Mouse (Mus musculus): Measurements from ENCODE around the gene Ablim1.

The Ablim1 gene

DNA sequence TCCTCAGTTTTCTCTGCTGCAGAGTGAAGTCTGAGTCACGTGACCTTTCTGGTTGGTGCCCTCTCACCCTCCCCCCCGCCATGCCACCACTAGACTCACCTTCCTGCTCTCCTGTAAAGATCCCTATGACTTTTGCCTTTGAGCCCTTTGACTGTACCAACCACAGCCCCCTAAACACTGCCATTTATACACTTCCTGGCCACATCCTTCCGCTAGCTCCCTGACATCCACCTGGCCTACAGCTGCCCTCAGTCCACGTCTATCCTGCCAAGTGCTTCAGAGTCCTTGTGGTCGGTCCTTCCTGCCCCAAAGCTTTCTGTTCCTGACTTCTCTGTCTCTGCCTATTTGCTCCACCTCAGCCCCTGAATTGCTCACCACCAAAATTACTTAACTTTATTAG lies 29.1 kb upstream of the Ablim1 start:
- CTCF ChIA-PET: no interaction called here

DNA sequence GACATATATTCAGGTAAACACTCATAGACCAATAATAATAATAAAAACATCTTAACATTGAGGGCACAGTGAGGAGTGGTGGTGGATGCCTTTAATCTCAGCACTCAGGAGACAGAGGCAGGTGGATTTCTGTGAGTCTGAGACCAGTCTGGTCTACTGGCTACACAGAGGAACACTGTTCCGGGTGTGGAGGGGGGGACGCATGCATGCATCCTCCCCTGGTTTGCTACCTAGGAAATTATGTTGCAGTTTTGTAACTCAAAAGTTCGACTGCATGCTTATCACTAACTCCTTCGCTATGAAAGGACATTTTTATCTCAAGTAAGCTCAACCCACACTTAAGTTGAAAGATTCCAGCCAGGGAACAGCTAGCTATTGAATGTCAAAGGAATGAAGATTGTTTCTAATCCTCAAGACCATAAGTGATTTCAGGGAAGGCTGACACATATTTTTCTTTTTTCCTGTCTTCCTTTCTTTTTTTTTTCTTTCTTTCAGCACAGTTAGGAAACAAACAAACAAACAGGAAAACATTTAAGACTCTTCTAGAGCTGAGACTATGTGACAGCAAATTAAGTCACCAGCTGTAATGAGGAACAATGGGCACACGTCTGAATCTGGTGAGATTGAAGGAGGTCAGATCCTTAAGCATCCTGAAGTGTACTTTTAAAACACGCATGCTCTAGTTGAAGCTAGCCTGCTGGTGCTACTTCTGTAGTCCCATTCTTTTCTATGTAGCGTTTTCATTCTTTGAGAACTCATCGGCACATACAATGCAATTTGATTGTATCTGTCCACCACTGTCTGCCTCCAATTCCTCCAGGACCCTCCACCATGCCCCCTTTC lies 26.4 kb upstream of the Ablim1 start:
- CTCF ChIA-PET: interaction anchor here (1.3 kb wide), 1 partner anchor 23 kb away, joined by 5 read pairs; no protein-coding TSS in a partner anchor

DNA sequence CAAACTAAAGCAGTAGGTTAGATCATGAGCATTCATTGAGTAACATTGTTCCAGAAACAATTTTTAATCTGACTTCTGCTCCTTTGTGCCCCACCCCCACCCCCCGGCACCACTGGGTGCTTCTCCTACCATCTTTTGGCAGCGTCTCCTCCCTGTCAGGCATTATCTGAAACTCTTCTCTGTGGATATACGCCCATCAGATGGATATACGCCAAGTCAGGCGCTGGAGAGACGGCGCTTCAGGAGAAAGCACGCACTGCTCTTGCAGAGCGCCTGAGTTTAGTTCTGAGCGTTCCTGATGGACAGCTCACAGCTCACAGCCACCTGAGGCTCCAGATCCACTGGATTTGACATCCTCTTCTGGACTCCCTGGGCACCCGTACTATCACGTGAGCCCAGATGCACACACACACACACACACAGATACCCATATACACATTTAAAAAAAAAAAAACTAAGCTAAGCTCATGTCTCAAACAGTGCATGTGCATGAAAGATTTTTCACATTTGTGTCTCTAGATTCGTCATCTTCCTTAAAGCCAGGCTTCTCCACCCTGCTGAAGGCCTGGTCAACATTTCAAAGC lies 24.7 kb upstream of the Ablim1 start:
- CTCF ChIA-PET: interaction anchor here (1.3 kb wide), 1 partner anchor 22 kb away, joined by 5 read pairs; no protein-coding TSS in a partner anchor

- CTCF ChIA-PET: interaction anchor here (0.6 kb wide), 1 partner anchor 69 kb away, joined by 3 read pairs; no protein-coding TSS in a partner anchor
Measured at GRCm38 (mm10) chr19:57335135-57335534, 20.4 kb upstream of the Ablim1 start.

DNA sequence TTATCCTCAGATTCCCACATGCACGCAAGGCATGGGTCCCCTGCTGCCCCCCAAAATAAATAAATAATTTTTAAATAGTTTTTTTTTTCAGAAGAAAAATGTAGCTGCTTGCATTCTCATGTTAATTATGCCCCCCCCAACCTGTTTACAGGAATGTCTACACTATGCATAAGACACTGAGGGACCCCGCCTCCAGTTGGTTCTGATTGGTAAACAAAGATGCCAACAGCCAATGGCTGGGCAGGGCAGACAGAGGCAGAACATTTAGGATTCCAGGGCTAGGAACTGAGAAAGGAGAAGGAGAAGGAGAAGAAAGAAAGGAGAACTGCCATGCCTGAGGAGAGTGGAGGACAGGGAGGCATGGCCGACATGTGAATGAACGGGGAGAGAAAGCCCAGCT lies 18.6 kb upstream of the Ablim1 start:
- CTCF ChIA-PET: no interaction called here

DNA sequence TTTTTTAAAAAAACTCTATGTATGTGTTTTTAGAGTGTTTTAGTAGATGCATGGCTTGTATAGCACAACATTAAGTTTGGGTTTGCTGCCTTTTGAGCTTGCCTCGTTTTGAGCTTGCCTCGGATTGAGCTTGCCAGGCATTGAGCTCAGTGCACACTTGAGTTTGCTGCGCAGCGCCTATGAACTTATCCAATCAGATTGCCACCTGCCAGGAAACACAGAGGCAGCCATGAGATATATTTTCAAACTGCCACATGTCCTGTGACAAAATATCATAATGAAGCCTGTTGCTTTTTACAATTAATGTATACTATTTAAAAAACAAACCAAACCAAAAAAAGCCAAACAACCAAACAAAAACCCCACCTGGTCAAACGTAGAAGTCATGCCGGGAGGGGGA lies 16.5 kb upstream of the Ablim1 start:
- CTCF ChIA-PET: no interaction called here

DNA sequence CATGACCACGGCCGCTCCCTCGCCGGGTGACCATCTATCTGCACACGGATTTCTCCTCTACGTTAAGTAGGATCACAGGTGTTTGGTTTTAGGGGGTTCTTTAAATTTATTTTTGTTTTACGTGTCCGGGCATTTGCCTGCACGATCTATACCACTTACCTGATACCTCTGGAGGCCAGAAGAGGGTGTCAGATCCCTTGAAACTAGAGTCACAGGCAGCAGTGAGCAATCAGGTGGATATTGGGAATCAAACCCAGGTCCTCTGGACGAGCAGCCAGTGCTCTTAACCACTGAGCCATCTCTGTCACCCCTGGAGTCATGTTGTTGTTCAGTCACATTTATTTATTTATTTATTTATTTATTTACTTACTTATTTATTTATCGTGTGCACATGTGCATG lies 15.6 kb upstream of the Ablim1 start:
- CTCF ChIA-PET: interaction anchor here (0.6 kb wide), 1 partner anchor 9 kb away, joined by 3 read pairs; no protein-coding TSS in a partner anchor

DNA sequence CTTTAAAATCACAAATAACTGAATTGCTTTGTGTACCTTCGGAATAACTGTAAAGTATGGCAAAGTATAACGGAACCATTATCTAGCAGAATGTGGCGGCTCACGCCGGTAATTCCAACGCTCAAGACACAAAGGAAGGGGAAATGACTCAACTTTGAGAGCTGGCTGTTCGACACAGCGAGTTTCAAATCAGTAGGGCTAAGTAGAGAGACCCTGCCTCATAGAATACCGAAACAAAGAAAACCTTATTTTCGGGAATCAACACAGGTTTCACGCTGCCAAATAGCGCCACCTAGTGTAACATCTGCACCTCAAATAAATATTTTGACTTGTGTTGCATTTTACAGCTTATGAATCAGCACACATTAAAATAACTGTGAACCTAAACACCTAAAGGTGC lies 14.1 kb upstream of the Ablim1 start:
- CTCF ChIA-PET: interaction anchor here (0.6 to 1.2 kb wide), 5 partner anchors 24 to 167 kb away, joined by 3 to 7 read pairs (median 3); no protein-coding TSS in a partner anchor

GRCm38 (mm10) chr19:57328269-57328668 lies 13.6 kb upstream of the Ablim1 start:
- CTCF ChIA-PET: interaction anchor here (0.6 to 1.0 kb wide), 3 partner anchors 23 to 1993 kb away, joined by 3 read pairs; no protein-coding TSS in a partner anchor

GRCm38 (mm10) chr19:57327679-57328078 lies 13.0 kb upstream of the Ablim1 start:
- CTCF ChIA-PET: interaction anchor here (0.7 to 1.0 kb wide), 2 partner anchors 166 to 1993 kb away, joined by 3 read pairs; no protein-coding TSS in a partner anchor

DNA sequence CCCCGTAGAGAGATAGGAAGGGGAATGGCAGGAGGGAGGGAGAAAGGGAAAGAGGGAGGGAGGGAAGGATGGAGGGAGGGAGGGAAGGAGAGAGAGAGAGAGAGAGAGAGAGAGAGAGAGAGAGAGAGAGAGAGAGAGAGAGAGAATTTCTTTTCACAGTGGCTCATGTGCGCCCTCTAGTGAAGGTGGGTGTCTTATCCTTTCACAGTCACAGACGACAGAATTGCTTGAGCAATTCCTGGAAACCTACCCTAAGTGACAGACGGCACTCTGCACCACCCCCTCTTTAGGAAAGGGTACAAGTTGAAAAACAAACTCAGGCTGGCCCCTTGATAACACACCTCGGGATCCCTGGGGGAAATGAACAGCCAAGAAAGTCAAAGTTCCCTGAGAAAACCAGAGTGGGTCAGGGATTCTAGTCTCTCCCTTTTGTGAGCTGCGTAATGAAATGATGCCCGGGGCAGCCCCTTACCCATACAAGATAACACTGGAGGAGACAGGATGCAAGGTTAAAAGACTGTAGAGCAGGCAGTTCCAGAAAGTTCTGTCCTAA lies 11.1 kb upstream of the Ablim1 start:
- CTCF ChIA-PET: interaction anchor here (0.6 kb wide), 1 partner anchor 188 kb away, joined by 11 read pairs; no protein-coding TSS in a partner anchor

- CTCF ChIA-PET: no interaction called here
Measured at GRCm38 (mm10) chr19:57323087-57323486, 8.4 kb upstream of the Ablim1 start.

DNA sequence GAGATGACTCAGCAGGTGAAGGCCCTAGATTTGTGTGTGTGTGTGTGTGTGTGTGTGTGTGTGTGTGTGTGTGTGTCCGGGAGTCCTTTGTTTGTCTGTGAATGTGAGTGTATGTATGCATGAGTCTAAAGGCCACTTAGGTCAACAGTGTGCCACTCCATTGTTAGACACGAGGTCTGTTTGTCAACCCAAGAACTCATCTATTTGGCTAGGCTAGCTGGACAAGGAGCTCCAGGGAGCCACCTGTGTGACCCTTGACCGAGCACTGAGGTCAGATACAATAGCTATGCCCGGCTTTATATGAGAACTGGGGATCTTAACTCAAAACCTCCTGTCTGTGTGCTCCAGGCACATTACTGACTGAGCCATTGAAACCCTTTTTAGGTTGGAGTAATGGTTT lies 7.8 kb upstream of the Ablim1 start:
- CTCF ChIA-PET: no interaction called here

- CTCF ChIA-PET: interaction anchor here (0.7 kb wide), 1 partner anchor 8 kb away, joined by 3 read pairs; no protein-coding TSS in a partner anchor
Measured at GRCm38 (mm10) chr19:57321839-57322238, 7.1 kb upstream of the Ablim1 start.

- CTCF ChIA-PET: interaction anchor here (0.6 to 0.8 kb wide), 4 partner anchors 9 to 441 kb away, joined by 3 to 15 read pairs (median 7); no protein-coding TSS in a partner anchor
Measured at GRCm38 (mm10) chr19:57320656-57321382, 6.1 kb upstream of the Ablim1 start.

- CTCF ChIA-PET: no interaction called here
Measured at GRCm38 (mm10) chr19:57316597-57316996, 1.9 kb upstream of the Ablim1 start.

DNA sequence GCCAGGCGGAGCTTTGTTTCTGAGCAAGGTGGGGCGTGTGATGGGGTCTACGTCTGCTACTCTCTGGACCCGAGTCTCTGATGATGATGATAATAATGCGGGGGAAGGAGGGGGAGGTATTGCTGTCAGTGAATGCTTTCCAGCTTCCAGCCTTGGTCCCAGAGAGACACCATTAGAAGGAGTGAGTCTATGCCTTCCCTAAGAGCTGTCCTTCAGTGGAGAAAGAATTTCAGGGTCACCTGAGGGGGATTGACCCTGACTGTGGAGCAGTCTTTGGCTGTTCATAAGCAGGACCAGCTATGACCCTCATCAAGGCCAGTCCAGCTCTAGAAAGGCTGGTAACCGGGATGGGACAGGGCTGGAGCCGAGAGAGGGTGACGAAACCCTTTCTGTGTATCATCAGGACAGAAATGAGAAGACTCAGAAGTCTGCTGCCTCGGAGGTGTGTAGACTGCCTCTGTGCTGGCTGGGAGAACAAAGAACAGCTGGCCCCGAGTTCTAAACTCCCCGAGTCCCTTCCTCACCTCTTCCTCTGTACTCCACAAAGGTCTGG lies 370 bp upstream of the Ablim1 start:
- CTCF ChIA-PET: interaction anchor here (0.6 to 1.0 kb wide), 2 partner anchors 89 to 229 kb away, joined by 3 to 4 read pairs; no protein-coding TSS in a partner anchor

GRCm38 (mm10) chr19:57313891-57314345 lies 801 bp downstream of the Ablim1 start:
- CTCF ChIA-PET: no interaction called here

DNA sequence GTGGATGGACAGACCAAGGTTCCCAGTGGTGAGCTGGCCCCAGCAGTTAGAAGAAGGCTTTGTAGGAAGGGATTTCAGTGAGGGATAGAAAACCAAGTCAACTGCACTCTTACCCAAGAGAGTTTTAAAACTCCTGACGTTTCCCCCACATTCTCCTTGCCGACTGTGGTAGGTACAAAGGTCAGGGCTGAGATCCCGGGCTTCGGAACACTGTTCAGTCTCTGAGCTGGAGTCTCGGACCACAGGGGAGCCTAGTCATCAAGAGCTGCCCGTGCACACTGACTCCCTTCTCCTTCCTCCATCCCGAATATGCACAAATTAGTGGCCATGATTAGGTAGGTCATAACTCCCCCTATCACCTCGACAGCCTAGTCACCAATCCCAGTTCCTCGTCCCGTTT lies 1.5 kb downstream of the Ablim1 start:
- CTCF ChIA-PET: no interaction called here

GRCm38 (mm10) chr19:57309980-57310379 lies 4.7 kb downstream of the Ablim1 start:
- CTCF ChIA-PET: no interaction called here

GRCm38 (mm10) chr19:57306601-57307000 lies 8.1 kb downstream of the Ablim1 start:
- CTCF ChIA-PET: no interaction called here

All from spleen, embryonic (tissue).